In genomic region chr6:65043241-65043640, GRCm38 (mm10) we compare ENCODE assay signal across 8 mouse cellular contexts. TPM values are rescaled to one million over a fixed set of nuclear protein-coding genes. Genes with fewer than 3 reads are reported as not detected.
DNase-seq lines count a peak whose midpoint lies in the region; ATAC-seq and TF ChIP-seq lines count a peak whose summit lies in the region.

No protein-coding gene starts in this region.

- no peak for ATAC-seq in heart, embryonic 13.5 days (ENCODE audit: extremely low read depth, insufficient number of reproducible peaks, low FRiP score, low TSS enrichment)
- ATAC-seq in forebrain, embryonic 13.5 days, result peak; percentile 3; the same call in 1 of the 2 replicates
- 0 out of 2 replicates have a peak, but pooled peaks have one; percentile 8 for ATAC-seq in liver, embryonic 13.5 days (ENCODE audit: low read depth)
- no peak for ATAC-seq in frontal cortex, adult (ENCODE audit: low TSS enrichment)

- DNase-seq in heart, adult 11 months, result no peak
- no peak for DNase-seq in liver, embryonic 13.5 days
- DNase-seq in testis, postnatal 14 days (ENCODE audit: low spot score), result peak; percentile 74
- DNase-seq in kidney, postnatal 14 days, result no peak

- peak overlapping the region; percentile 87 for H3K4me3 ChIP-seq in heart, embryonic 13.5 days
- H3K4me3 ChIP-seq in ES-Bruce4 (ENCODE audit: low read depth, low read length), result peak overlapping the region; percentile 91
- H3K4me3 ChIP-seq in forebrain, embryonic 13.5 days, result peak overlapping the region; percentile 76
- peak overlapping the region; percentile 83 for H3K4me3 ChIP-seq in liver, embryonic 13.5 days (replicated peaks)

- H3K27me3 ChIP-seq in heart, embryonic 13.5 days (replicated peaks), result no peaks in the 10 kb centered on the region
- no peaks in the 10 kb centered on the region for H3K27me3 ChIP-seq in ES-Bruce4 (ENCODE audit: control insufficient read depth, insufficient read depth, low read length, poor library complexity, severe bottlenecking)
- H3K27me3 ChIP-seq in forebrain, embryonic 13.5 days, result no peaks in the 10 kb centered on the region
- H3K27me3 ChIP-seq in liver, embryonic 13.5 days, result no peaks in the 10 kb centered on the region

- WGBS in heart, embryonic 13.5 days, result 10% methylated on average over 7 of the region's 7 CpGs
- 9% methylated on average over 7 of the region's 7 CpGs for WGBS in forebrain, embryonic 13.5 days
- WGBS in liver, embryonic 13.5 days (ENCODE audit: insufficient replicate concordance), result 7% methylated on average over 7 of the region's 7 CpGs

- peak overlapping the region; percentile 98 for H3K9ac ChIP-seq in heart, embryonic 13.5 days
- H3K9ac ChIP-seq in ES-Bruce4 (ENCODE audit: low read depth, poor library complexity, severe bottlenecking), result peak overlapping the region; percentile 95
- peak overlapping the region; percentile 97 for H3K9ac ChIP-seq in forebrain, embryonic 13.5 days
- peak overlapping the region; percentile 89 for H3K9ac ChIP-seq in liver, embryonic 13.5 days

- TF ChIP-seq CTCF in ES-Bruce4 (IDR thresholded peaks at IDR 0.05; ENCODE audit: low read depth, low read length), result no peak

- no peak for TF ChIP-seq POLR2A in ES-Bruce4 (IDR thresholded peaks at IDR 0.05; ENCODE audit: insufficient read depth, low read length)

- no peak for TF ChIP-seq EP300 in ES-Bruce4 (IDR thresholded peaks at IDR 0.05; ENCODE audit: insufficient read depth, low read depth, low read length)

- H3K27ac ChIP-seq in heart, embryonic 13.5 days (replicated peaks), result peak overlapping the region; percentile 93
- H3K27ac ChIP-seq in ES-Bruce4 (ENCODE audit: insufficient read depth, low read length), result peak overlapping the region; percentile 86
- H3K27ac ChIP-seq in forebrain, embryonic 13.5 days, result peak overlapping the region; percentile 98
- peak overlapping the region; percentile 66 for H3K27ac ChIP-seq in liver, embryonic 13.5 days

- H3K4me1 ChIP-seq in heart, embryonic 13.5 days, result peaks cover 11% of the 10 kb centered on the region
- no peaks in the 10 kb centered on the region for H3K4me1 ChIP-seq in ES-Bruce4 (ENCODE audit: control insufficient read depth, insufficient read depth, low read length)
- peaks cover 11% of the 10 kb centered on the region for H3K4me1 ChIP-seq in forebrain, embryonic 13.5 days
- H3K4me1 ChIP-seq in liver, embryonic 13.5 days (replicated peaks), result peaks cover 13% of the 10 kb centered on the region

- H3K36me3 ChIP-seq in heart, embryonic 13.5 days, result peaks cover 41% of the 10 kb centered on the region
- H3K36me3 ChIP-seq in ES-Bruce4 (ENCODE audit: control insufficient read depth, insufficient read depth, low read length, poor library complexity, severe bottlenecking), result peaks cover 38% of the 10 kb centered on the region
- peaks cover 44% of the 10 kb centered on the region for H3K36me3 ChIP-seq in forebrain, embryonic 13.5 days (ENCODE audit: poor library complexity, severe bottlenecking)
- peaks cover 33% of the 10 kb centered on the region for H3K36me3 ChIP-seq in liver, embryonic 13.5 days

- H3K4me2 ChIP-seq in heart, embryonic 13.5 days, result peak overlapping the region; percentile 83
- H3K4me2 ChIP-seq in forebrain, embryonic 13.5 days, result peak overlapping the region; percentile 77
- peak overlapping the region; percentile 80 for H3K4me2 ChIP-seq in liver, embryonic 13.5 days

- H3K9me3 ChIP-seq in heart, embryonic 13.5 days, result no peaks in the 10 kb centered on the region
- H3K9me3 ChIP-seq in ES-Bruce4 (replicated peaks; ENCODE audit: control insufficient read depth, insufficient read depth, low read length, poor library complexity, severe bottlenecking), result no peaks in the 10 kb centered on the region
- H3K9me3 ChIP-seq in forebrain, embryonic 13.5 days (replicated peaks), result no peaks in the 10 kb centered on the region; the same call in 1 of the 2 replicates
- H3K9me3 ChIP-seq in liver, embryonic 13.5 days (replicated peaks), result no peaks in the 10 kb centered on the region

RNA-seq across cellular contexts. Expression of gene Smarcad1, which starts 0.9 kb away (rescaled TPM):
- polyA plus RNA-seq in heart, embryonic 13.5 days (2015; fragmentation: Nextera tagmentation; extraction: Ambion mirVana), result 43.2 and 44.5 TPM in 2 replicates
- polyA plus RNA-seq in ES-Bruce4 (2011; ENCODE audit: insufficient read depth, insufficient read length, low read depth, missing spikeins), result 139 and 140 TPM in 2 replicates
- polyA plus RNA-seq in forebrain, embryonic 13.5 days (2015; fragmentation: Nextera tagmentation; extraction: Ambion mirVana), result 139 and 141 TPM in 2 replicates
- polyA plus RNA-seq in liver, embryonic 13.5 days (2015; fragmentation: Nextera tagmentation; extraction: Ambion mirVana), result 23.6 and 27.8 TPM in 2 replicates

Comparison
In these comparisons a context has a peak if more than half of its experiments do, and no peak if none do; other contexts are left out.
1. ATAC-seq: peak in forebrain, embryonic 13.5 days (single experiment) and liver, embryonic 13.5 days (single experiment); none in heart, embryonic 13.5 days (single experiment) and frontal cortex, adult (single experiment).
2. Peak in every context shown above with its lines, with median percentiles within 50 percentile points of each other: H3K27ac ChIP-seq, H3K4me2 ChIP-seq, H3K4me3 ChIP-seq and H3K9ac ChIP-seq.